Mouse (Mus musculus) MEL (cell line): Measurements from ENCODE around the gene Mib2. TPM values are rescaled to one million over a fixed set of nuclear protein-coding genes. Genes with fewer than 3 reads are reported as not detected.

ENCODE experiments used
- DNase-seq: peaks from one replicate; pipeline ENCODE4 v3.0.0; 2011; ENCODE audit warnings: low read depth, low spot score
- H3K27ac ChIP-seq: 2 replicates; pipeline ENCODE4 v1.5.1; 2012; ENCODE audit warnings: low read depth, mild to moderate bottlenecking, control low read depth, low read length, moderate library complexity; ENCODE audit not compliant: control insufficient read depth
- H3K27me3 ChIP-seq, 2 experiments: fragments of 150-350 bp in 1 of 2; sonication (generic) in 1 of 2; 2 replicates each; pipeline ENCODE4 v1.6.1; 2012; ENCODE audit warnings: low read length in 2 of 2, mild to moderate bottlenecking in 2 of 2, improper control_type of control experiment in 1 of 2, moderate library complexity in 1 of 2; ENCODE audit not compliant: insufficient read depth in 2 of 2, control insufficient read depth in 1 of 2
- H3K36me3 ChIP-seq, 2 experiments: 2 replicates each; pipeline ENCODE4 v1.6.1; 2012 to 2014; ENCODE audit warnings: low read length in 2 of 2, improper control_type of control experiment in 1 of 2, inconsistent platforms in 1 of 2, mild to moderate bottlenecking in 1 of 2; ENCODE audit not compliant: insufficient read depth in 2 of 2, control insufficient read depth in 1 of 2
- H3K4me1 ChIP-seq, 2 experiments: fragments of 150-350 bp in 1 of 2; sonication (generic) in 1 of 2; 2 replicates each; pipeline ENCODE4 v1.6.1; 2012; ENCODE audit warnings: low read length in 2 of 2, improper control_type of control experiment in 1 of 2, mild to moderate bottlenecking in 1 of 2; ENCODE audit not compliant: insufficient read depth in 2 of 2, control insufficient read depth in 1 of 2
- H3K4me3 ChIP-seq, 2 experiments: fragments of 150-350 bp in 1 of 2; sonication (generic) in 1 of 2; 2 replicates each; pipeline ENCODE4 v1.5.1; 2012; ENCODE audit warnings: low read depth in 2 of 2, low read length in 2 of 2, mild to moderate bottlenecking in 2 of 2, moderate library complexity in 2 of 2, control low read depth in 1 of 2, improper control_type of control experiment in 1 of 2; ENCODE audit not compliant: control insufficient read depth in 1 of 2, insufficient read depth in 1 of 2
- H3K79me2 ChIP-seq: 2 replicates; pipeline ENCODE4 v1.6.1; 2012; ENCODE audit warnings: mild to moderate bottlenecking, low read length, moderate library complexity; ENCODE audit not compliant: control insufficient read depth, poor library complexity, insufficient read depth
- H3K9ac ChIP-seq: 2 replicates; pipeline ENCODE4 v1.6.1; 2012; ENCODE audit warnings: low read depth, mild to moderate bottlenecking, control low read depth, low read length, moderate library complexity; ENCODE audit not compliant: control insufficient read depth, poor library complexity, severe bottlenecking
- H3K9me3 ChIP-seq: fragments of 150-350 bp; sonication (generic); replicated peaks from 2 replicates; pipeline ENCODE4 v1.6.1; 2012; ENCODE audit warnings: mild to moderate bottlenecking, low read length, improper control_type of control experiment, moderate library complexity; ENCODE audit not compliant: insufficient read depth
- BHLHE40 ChIP-seq: IDR thresholded peaks from 2 replicates; pipeline ENCODE4 v1.6.1; 2012; ENCODE audit warnings: low read depth, mild to moderate bottlenecking, inconsistent platforms, low read length, improper control_type of control experiment, borderline replicate concordance
- CTCF ChIP-seq, 3 experiments: IDR thresholded peaks in 2 of 3; conservative IDR thresholded peaks in 1 of 3; 2 replicates each; pipeline ENCODE4 v1.5.1; 2011 to 2012; ENCODE audit warnings: low read length in 3 of 3, low read depth in 2 of 3, mild to moderate bottlenecking in 2 of 3, improper control_type of control experiment in 1 of 3, inconsistent platforms in 1 of 3, mixed read lengths in 1 of 3, moderate library complexity in 1 of 3; ENCODE audit not compliant: control insufficient read depth in 1 of 3, insufficient read depth in 1 of 3, poor library complexity in 1 of 3, severe bottlenecking in 1 of 3
- E2F4 ChIP-seq: IDR thresholded peaks from 2 replicates; pipeline ENCODE4 v1.6.1; 2011; ENCODE audit warnings: low read depth, low read length, improper control_type of control experiment, borderline replicate concordance
- ELF1 ChIP-seq: IDR thresholded peaks from 2 replicates; pipeline ENCODE4 v1.6.1; 2014; ENCODE audit warnings: low read depth, mild to moderate bottlenecking, inconsistent platforms, low read length, improper control_type of control experiment, moderate library complexity
- ETS1 ChIP-seq: IDR thresholded peaks from 2 replicates; pipeline ENCODE4 v1.6.1; 2012; ENCODE audit warnings: low read depth, mild to moderate bottlenecking, inconsistent platforms, low read length, improper control_type of control experiment, moderate library complexity
- GATA1 ChIP-seq: IDR thresholded peaks from 2 replicates; pipeline ENCODE4 v1.6.1; 2011; ENCODE audit warnings: low read depth, low read length, improper control_type of control experiment
- HCFC1 ChIP-seq: IDR thresholded peaks from 2 replicates; pipeline ENCODE4 v1.6.1; 2012; ENCODE audit warnings: low read depth, mild to moderate bottlenecking, inconsistent platforms, low read length, improper control_type of control experiment, moderate library complexity
- MAFK ChIP-seq: IDR thresholded peaks from 2 replicates; pipeline ENCODE4 v1.6.1; 2011; ENCODE audit warnings: low read depth, mild to moderate bottlenecking, low read length, improper control_type of control experiment, borderline replicate concordance
- MEF2A ChIP-seq: IDR thresholded peaks from 2 replicates; pipeline ENCODE4 v1.6.1; 2014; ENCODE audit warnings: low read depth, mild to moderate bottlenecking, inconsistent platforms, low read length, improper control_type of control experiment; ENCODE audit not compliant: poor library complexity, insufficient replicate concordance, severe bottlenecking; ENCODE audit errors: extremely low read depth
- MYC ChIP-seq: IDR thresholded peaks from 2 replicates; pipeline ENCODE4 v1.6.1; 2011; ENCODE audit warnings: low read depth, mild to moderate bottlenecking, low read length, improper control_type of control experiment, moderate library complexity
- NRF1 ChIP-seq: IDR thresholded peaks from 2 replicates; pipeline ENCODE4 v1.6.1; 2014; ENCODE audit warnings: low read depth, mild to moderate bottlenecking, inconsistent platforms, low read length, improper control_type of control experiment, moderate library complexity; ENCODE audit not compliant: poor library complexity, insufficient read depth, severe bottlenecking
- RAD21 ChIP-seq: IDR thresholded peaks from 2 replicates; pipeline ENCODE4 v1.6.1; 2011; ENCODE audit warnings: mild to moderate bottlenecking, low read depth, low read length, improper control_type of control experiment
- RCOR1 ChIP-seq: IDR thresholded peaks from 2 replicates; pipeline ENCODE4 v1.6.1; 2012; ENCODE audit warnings: low read depth, mild to moderate bottlenecking, inconsistent platforms, low read length, improper control_type of control experiment
- SIN3A ChIP-seq: IDR thresholded peaks from 2 replicates; pipeline ENCODE4 v1.6.1; 2012; ENCODE audit warnings: low read length, improper control_type of control experiment, inconsistent platforms
- SMC3 ChIP-seq: IDR thresholded peaks from 2 replicates; pipeline ENCODE4 v1.6.1; 2011; ENCODE audit warnings: low read depth, low read length, improper control_type of control experiment
- TAL1 ChIP-seq: IDR thresholded peaks from 2 replicates; pipeline ENCODE4 v1.6.1; 2012; ENCODE audit warnings: mild to moderate bottlenecking, inconsistent platforms, low read length, moderate library complexity, mixed read lengths
- USF1 ChIP-seq: IDR thresholded peaks from 2 replicates; pipeline ENCODE4 v1.6.1; 2014; ENCODE audit warnings: low read depth, mild to moderate bottlenecking, inconsistent platforms, low read length, improper control_type of control experiment, moderate library complexity
- USF2 ChIP-seq, 2 experiments: IDR thresholded peaks; 2 replicates each; pipeline ENCODE4 v1.6.1; 2011 to 2012; ENCODE audit warnings: improper control_type of control experiment in 2 of 2, low read length in 2 of 2, borderline replicate concordance in 1 of 2, inconsistent platforms in 1 of 2, low read depth in 1 of 2, mild to moderate bottlenecking in 1 of 2; ENCODE audit not compliant: insufficient read depth in 1 of 2
- ZC3H11A ChIP-seq: IDR thresholded peaks from 2 replicates; pipeline ENCODE4 v1.6.1; 2012; ENCODE audit warnings: low read depth, mild to moderate bottlenecking, inconsistent platforms, low read length, improper control_type of control experiment
- ZKSCAN1 ChIP-seq: IDR thresholded peaks from 2 replicates; pipeline ENCODE4 v1.6.1; 2012; ENCODE audit warnings: low read depth, mild to moderate bottlenecking, inconsistent platforms, low read length, improper control_type of control experiment, moderate library complexity
- ZMIZ1 ChIP-seq: IDR thresholded peaks from 2 replicates; pipeline ENCODE4 v1.6.1; 2012; ENCODE audit warnings: low read depth, mild to moderate bottlenecking, inconsistent platforms, low read length, improper control_type of control experiment, moderate library complexity
- ZNF384 ChIP-seq: IDR thresholded peaks from 2 replicates; pipeline ENCODE4 v1.6.1; 2012; ENCODE audit warnings: low read depth, mild to moderate bottlenecking, inconsistent platforms, low read length, improper control_type of control experiment
- polyA plus RNA-seq, 2 experiments: library from polyadenylated mRNA; stranded (reverse) in 1 of 2; unstranded in 1 of 2; fragments of >175 nt in 1 of 2; fragments of >200 nt in 1 of 2; gene quantifications; 2 replicates each; pipeline versions ENCODE4 v1.2.1 to v1.2.4; 2012; ENCODE audit warnings: low replicate concordance in 2 of 2, low read depth in 1 of 2; ENCODE audit not compliant: insufficient read length in 2 of 2, insufficient read depth in 1 of 2, missing spikeins in 1 of 2
- total RNA-seq: library from RNA; depleted of rRNA; stranded (reverse); fragments of 300-350 nt; gene quantifications from 2 replicates; pipeline ENCODE4 v1.2.3, GENCODE M21; 2012

Gene Mib2
- total and polyA plus RNA-seq, 3 experiments, result 21.4 to 38.3 TPM; not detected in 1

DNA sequence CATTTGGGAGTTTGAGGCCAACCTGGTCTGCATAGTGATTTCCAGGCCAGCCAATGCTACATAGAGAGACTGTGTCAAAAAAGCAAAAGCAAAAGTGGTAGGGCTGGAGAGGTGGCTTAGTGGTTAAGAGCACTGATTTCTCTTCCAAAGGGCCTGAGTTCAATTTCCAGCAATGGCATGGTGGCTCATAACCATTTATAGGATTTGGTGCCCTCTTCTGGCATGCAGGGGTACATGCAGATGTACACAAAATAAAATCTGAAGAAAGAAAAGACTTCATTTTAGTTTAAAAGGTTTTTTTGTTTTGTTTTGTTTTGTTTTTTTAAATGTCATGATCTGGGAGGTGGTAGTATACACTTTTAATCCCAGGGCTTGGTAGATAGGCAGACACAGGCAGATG lies 31.4 kb upstream of the Mib2 start:
- TF ChIP-seq MAFK (no peak), ETS1 (no peak), SMC3 (peak; percentile 81), CTCF (IDR thresholded peaks at IDR 0.05 in 2 of 3, conservative IDR thresholded peaks at IDR 0.05 in 1 of 3; ENCODE audit: control insufficient read depth in 1 of 3, insufficient read depth in 1 of 3, low read depth in 2 of 3, low read length in 3 of 3, poor library complexity in 1 of 3, severe bottlenecking in 1 of 3) (peak; percentile 57 to 83 (median 81)), RAD21 (peak; percentile 80), MYC (peak; percentile 63; the same call in 1 of the 2 replicates), ZMIZ1 (no peak), RCOR1 (peak; percentile 22; the same call in 1 of the 2 replicates), ZC3H11A (peak; percentile 75), HCFC1 (0 out of 2 replicates have a peak, but pooled peaks have one; percentile 23)
- TF ChIP-seq, all 39 proteins: peak for 7
- H3K27ac ChIP-seq, result no peak overlapping the region
- DNase-seq, result peak; percentile 65
- H3K4me3 ChIP-seq, result no peak overlapping the region
- H3K27me3 ChIP-seq, result no peaks in the 10 kb centered on the region
- no peak overlapping the region for H3K9ac ChIP-seq
- no peaks in the 10 kb centered on the region for H3K9me3 ChIP-seq
- peaks cover 0 to 10% of the 10 kb centered on the region in 2 experiments; a peak in 2 of 4 replicates for H3K36me3 ChIP-seq
- peaks cover 5% of the 10 kb centered on the region for H3K79me2 ChIP-seq
- peaks cover 4 to 9% of the 10 kb centered on the region in 2 experiments for H3K4me1 ChIP-seq

DNA sequence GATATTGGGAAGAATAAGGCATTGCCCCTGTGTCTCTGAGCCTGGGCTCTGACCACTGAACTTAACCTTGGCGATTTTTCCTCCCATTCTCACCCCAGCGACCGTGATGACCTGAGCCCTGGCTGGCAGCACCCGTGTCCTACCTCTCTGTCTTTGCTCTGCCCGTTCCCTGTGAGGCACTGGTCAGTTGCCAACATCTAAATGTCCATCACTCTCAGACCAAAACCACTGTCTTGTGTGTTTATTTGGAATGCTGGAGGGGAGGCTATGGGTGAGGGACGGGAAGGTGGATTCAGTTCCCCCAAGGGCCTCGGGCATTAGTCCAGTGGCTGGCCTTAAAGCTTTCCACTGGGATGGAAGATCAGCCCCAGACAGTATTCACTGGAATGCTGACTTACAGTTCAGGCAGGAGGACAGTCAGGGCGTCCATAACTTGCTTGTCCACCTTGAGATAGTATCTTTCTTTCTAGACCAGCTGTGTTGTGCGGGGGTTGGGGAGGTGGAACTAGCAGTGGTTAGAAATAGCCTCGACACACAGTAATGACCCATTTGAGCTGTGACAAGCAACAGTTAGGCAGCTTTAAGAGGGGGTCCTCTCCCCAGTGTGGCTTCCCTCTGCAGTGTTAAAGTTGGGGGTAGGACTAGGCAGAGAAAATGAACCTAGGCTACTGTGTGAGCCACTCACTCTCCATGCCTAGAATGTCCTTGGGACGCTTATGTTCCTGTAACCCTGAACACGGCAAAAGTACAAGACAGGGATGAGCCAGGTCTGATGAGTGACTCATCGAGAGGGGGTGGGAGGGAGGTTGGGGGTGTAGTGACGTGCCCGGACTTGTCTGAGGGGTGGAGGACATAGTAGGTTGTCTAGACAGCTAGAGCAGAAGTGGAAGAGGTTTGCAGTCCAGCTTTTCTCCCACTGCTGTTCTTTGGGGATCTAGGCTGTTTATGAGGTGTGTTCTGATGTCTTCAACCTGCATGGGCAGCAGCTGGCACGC lies 27.6 kb upstream of the Mib2 start:
- no peak overlapping the region for H3K9ac ChIP-seq
- H3K27ac ChIP-seq, result no peak overlapping the region
- H3K79me2 ChIP-seq, result no peaks in the 10 kb centered on the region; the same call in 1 of the 2 replicates
- no peaks in the 10 kb centered on the region for H3K9me3 ChIP-seq
- H3K4me3 ChIP-seq, result no peak overlapping the region
- H3K36me3 ChIP-seq, result peaks cover 0 to 2% of the 10 kb centered on the region in 2 experiments; a peak in 1 of 4 replicates
- peak; percentile 41 for DNase-seq
- peaks cover 0 to 9% of the 10 kb centered on the region in 2 experiments; a peak in 1 of 4 replicates for H3K4me1 ChIP-seq
- H3K27me3 ChIP-seq, result peaks cover 0 to 5% of the 10 kb centered on the region in 2 experiments; a peak in 2 of 4 replicates
- TF ChIP-seq ZMIZ1 (no peak), MEF2A (no peak), ZKSCAN1 (no peak), ETS1 (no peak), ELF1 (no peak), RCOR1 (no peak), USF2 (IDR thresholded peaks at IDR 0.05; ENCODE audit: borderline replicate concordance in 1 of 2, insufficient read depth in 1 of 2, low read depth in 1 of 2, low read length in 2 of 2) (no peak), ZC3H11A (no peak), TAL1 (no peak), SIN3A (no peak), NRF1 (no peak), MYC (no peak), USF1 (no peak), E2F4 (no peak), GATA1 (no peak), BHLHE40 (no peak), ZNF384 (no peak)
